13 mouse cellular contexts compared by ENCODE assay signal in the genomic region with DNA sequence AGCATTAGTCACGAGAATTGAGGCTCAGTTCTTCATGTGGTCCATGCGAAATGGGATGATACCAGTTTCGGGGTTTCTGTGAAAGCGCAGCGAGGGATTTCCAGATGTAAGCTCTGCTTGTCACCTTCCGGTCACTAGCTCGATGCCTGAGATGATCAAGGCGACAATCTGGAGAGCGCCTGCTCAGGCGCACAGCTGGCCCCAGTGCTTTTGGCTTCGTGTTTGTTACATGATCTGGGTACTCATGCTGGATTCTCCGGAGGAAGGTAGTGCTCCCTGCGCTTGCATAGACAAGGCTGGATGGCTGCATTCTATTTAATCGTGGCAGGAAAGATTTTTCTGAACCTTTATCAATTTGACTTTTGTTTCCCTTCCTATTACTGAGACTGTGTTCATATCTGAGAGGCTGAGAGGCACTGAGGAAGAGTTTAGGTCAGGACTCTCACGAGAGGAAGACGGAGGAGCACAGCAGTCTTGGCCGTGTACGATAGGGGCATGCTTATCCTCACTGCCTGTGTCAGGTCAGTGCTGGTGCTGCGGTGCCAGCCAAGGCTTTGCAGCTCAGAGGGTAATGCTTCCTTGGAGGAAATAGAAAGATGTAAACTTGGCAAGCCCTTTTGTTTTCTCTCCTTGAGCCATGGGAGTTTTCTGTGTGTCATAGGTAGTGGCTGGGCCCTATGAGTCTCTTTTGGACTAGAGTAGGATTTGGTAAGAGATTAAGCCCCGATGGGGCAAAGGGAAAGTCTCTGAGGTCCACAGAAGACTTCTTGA.
DNase-seq lines count a peak whose midpoint lies in the region; TF ChIP-seq lines count a peak whose summit lies in the region.
"Had no signal": no experiment of that assay in that cellular context is flagged by ENCODE, and none has a peak within 500 bp of the region (broad histone marks: within the 10 kb centered on the region; RNA-seq: fewer than 3 reads in every experiment).

No protein-coding gene starts in this region.

- H3ac ChIP-seq in C2C12 (ENCODE audit: control insufficient read depth, insufficient read length, low read depth): peak overlapping the region; percentile 53

- no peaks in the 10 kb centered on the region for H3K4me1 ChIP-seq in kidney, adult 2 months (ENCODE audit: control insufficient read depth, insufficient read depth, low read length)
- H3K4me1 ChIP-seq: liver, embryonic 12.5 days; midbrain, embryonic 13.5 days had no signal

- H3K27me3 ChIP-seq in kidney, adult 2 months (replicated peaks; ENCODE audit: control insufficient read depth, insufficient read depth, low read length): no peaks in the 10 kb centered on the region
- no peaks in the 10 kb centered on the region for H3K27me3 ChIP-seq in C2C12 (ENCODE audit: control insufficient read depth, insufficient read depth, insufficient read length)
- H3K27me3 ChIP-seq: CH12.LX; liver, embryonic 12.5 days; midbrain, embryonic 13.5 days had no signal

- H3K4me3 ChIP-seq in kidney, adult 2 months (ENCODE audit: insufficient read depth, low read depth, low read length): no peak overlapping the region
- H3K4me3 ChIP-seq in C2C12 (ENCODE audit: insufficient read depth, poor library complexity, severe bottlenecking): no peak overlapping the region
- H3K4me3 ChIP-seq: liver, embryonic 12.5 days; midbrain, embryonic 13.5 days had no signal

- no peak for TF ChIP-seq CTCF in kidney, adult 2 months (conservative IDR thresholded peaks at IDR 0.05; ENCODE audit: insufficient read depth, insufficient read length, low read depth, low read length)
- no peak for TF ChIP-seq CTCF in C2C12 (IDR thresholded peaks at IDR 0.05; ENCODE audit: control insufficient read depth, insufficient read depth, insufficient read length)

- no peak for TF ChIP-seq POLR2A in kidney, adult 2 months (IDR thresholded peaks at IDR 0.05; ENCODE audit: low read depth, low read length)

- 74% methylated on average over 20 of the region's 20 CpGs for WGBS in kidney, adult 2 months

- no peaks in the 10 kb centered on the region for H3K79me3 ChIP-seq in C2C12 (ENCODE audit: low read depth)

- peak; percentile 14 for DNase-seq in kidney, adult 2 months
- no peak for DNase-seq in kidney, adult 9 months
- DNase-seq in 3T3-L1 (ENCODE audit: low read depth, low spot score): peak; percentile 38
- peak; percentile 55 for DNase-seq in lung, postnatal 25 days (ENCODE audit: low spot score)
- DNase-seq in cerebellum, adult 8-10 months: no peak
- no peak for DNase-seq in frontal cortex, postnatal 36 days (ENCODE audit: low spot score in 2 of 2)
- DNase-seq: cerebellum, adult 2 months; thymus, adult 2 months had no signal

- no peaks in the 10 kb centered on the region for H3K36me3 ChIP-seq in kidney, adult 2 months (ENCODE audit: control insufficient read depth, insufficient read depth, low read length)
- H3K36me3 ChIP-seq in C2C12 (ENCODE audit: control insufficient read depth, insufficient read depth): no peaks in the 10 kb centered on the region
- H3K36me3 ChIP-seq: liver, embryonic 12.5 days; midbrain, embryonic 13.5 days had no signal

- no peaks in the 10 kb centered on the region for H3K79me2 ChIP-seq in C2C12 (ENCODE audit: control insufficient read depth, insufficient read depth)

- peak overlapping the region; percentile 68 for H3K27ac ChIP-seq in kidney, adult 2 months (ENCODE audit: insufficient read depth, low read depth, low read length)
- H3K27ac ChIP-seq: hindbrain, embryonic 14.5 days; liver, embryonic 12.5 days; midbrain, embryonic 13.5 days had no signal

TF ChIP-seq in C2C12, 6 proteins besides CTCF, POLR2A, EP300 and RAD21:
- TF ChIP-seq FOSL1 (IDR thresholded peaks at IDR 0.05; ENCODE audit: insufficient read depth, low read length, poor library complexity, severe bottlenecking) (no peak), CEBPB (IDR thresholded peaks at IDR 0.05; ENCODE audit: low read depth) (no peak), USF1 (IDR thresholded peaks at IDR 0.05; ENCODE audit: low read depth) (no peak)

Comparison
In these comparisons a context has a peak if more than half of its experiments do, and no peak if none do; other contexts are left out.
1. DNase-seq: peak in kidney, adult 2 months (single experiment), 3T3-L1 (single experiment) and lung, postnatal 25 days (single experiment); none in kidney, adult 9 months (single experiment), cerebellum, adult 8-10 months (single experiment) and frontal cortex, postnatal 36 days (0 of 2).